Comparison of ENCODE assay signal across 9 mouse cellular contexts in the genomic region with DNA sequence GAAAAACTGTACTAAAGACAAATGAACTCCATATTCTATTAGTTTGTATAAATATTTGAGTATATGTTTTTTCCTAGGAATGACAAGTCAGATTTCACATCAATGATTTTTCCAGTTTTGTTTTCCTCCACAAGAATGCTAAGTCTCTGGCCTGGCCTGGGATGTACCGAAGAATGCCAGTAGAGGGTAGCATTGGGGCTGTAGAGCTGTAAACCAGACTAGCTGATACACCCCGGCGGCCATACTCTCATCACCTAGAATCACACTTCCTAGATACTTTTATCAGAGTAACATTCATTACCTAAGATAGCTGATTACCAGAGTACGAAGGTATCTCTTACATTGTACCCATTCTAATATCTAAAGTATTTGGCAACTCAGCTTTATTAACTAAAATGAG.
DNase-seq lines count a peak whose midpoint lies in the region; ATAC-seq and TF ChIP-seq lines count a peak whose summit lies in the region.
"Had no signal": no experiment of that assay in that cellular context is flagged by ENCODE, and none has a peak within 500 bp of the region (broad histone marks: within the 10 kb centered on the region; RNA-seq: fewer than 3 reads in every experiment).

No protein-coding gene starts in this region.

- no peak overlapping the region for H3K4me2 ChIP-seq in embryonic facial prominence, embryonic 14.5 days (ENCODE audit: low read depth, low read length)
- H3K4me2 ChIP-seq: limb, embryonic 13.5 days had no signal

- 18% methylated on average over 4 of the region's 4 CpGs for WGBS in embryonic facial prominence, embryonic 14.5 days

- no peaks in the 10 kb centered on the region for H3K9me3 ChIP-seq in G1E (replicated peaks)
- no peaks in the 10 kb centered on the region for H3K9me3 ChIP-seq in embryonic facial prominence, embryonic 14.5 days (ENCODE audit: control insufficient read depth, low read length)
- H3K9me3 ChIP-seq: limb, embryonic 13.5 days had no signal

- no peak overlapping the region for H3K27ac ChIP-seq in embryonic facial prominence, embryonic 14.5 days (replicated peaks; ENCODE audit: low read depth, low read length)
- H3K27ac ChIP-seq: limb, embryonic 13.5 days had no signal

- H3K9ac ChIP-seq in embryonic facial prominence, embryonic 14.5 days (ENCODE audit: low read depth, low read length): no peak overlapping the region
- H3K9ac ChIP-seq: limb, embryonic 13.5 days had no signal

- no peak overlapping the region for H3K4me3 ChIP-seq in G1E (ENCODE audit: low read depth, low read length)
- no peak overlapping the region for H3K4me3 ChIP-seq in embryonic facial prominence, embryonic 14.5 days (ENCODE audit: low read depth, low read length)
- H3K4me3 ChIP-seq: limb, embryonic 13.5 days had no signal

- H3K27me3 ChIP-seq in G1E (ENCODE audit: insufficient read depth, low read length): peaks cover 2% of the 10 kb centered on the region; the same call in 1 of the 2 replicates
- no peaks in the 10 kb centered on the region for H3K27me3 ChIP-seq in embryonic facial prominence, embryonic 14.5 days (replicated peaks; ENCODE audit: control insufficient read depth, insufficient read depth, low read length)
- H3K27me3 ChIP-seq: limb, embryonic 13.5 days had no signal

- TF ChIP-seq CTCF in G1E (IDR thresholded peaks at IDR 0.05; ENCODE audit: low read depth, low read length): 0 out of 2 replicates have a peak, but pooled peaks have one; percentile 10

- H3K4me1 ChIP-seq in G1E (ENCODE audit: insufficient read depth, low read depth, low read length): no peaks in the 10 kb centered on the region; the same call in 1 of the 2 replicates
- H3K4me1 ChIP-seq in embryonic facial prominence, embryonic 14.5 days (ENCODE audit: control insufficient read depth, insufficient read depth, low read length): no peaks in the 10 kb centered on the region
- H3K4me1 ChIP-seq: limb, embryonic 13.5 days had no signal

- intact Hi-C loops in heart, postnatal 10 days (cut with DNase I): loop anchor here (1.0 to 10.0 kb wide), 2 partner anchors 289 to 375 kb away; no protein-coding TSS in a partner anchor

- peak; percentile 76 for ATAC-seq in G1E (ENCODE audit: extremely low read depth, insufficient number of reproducible peaks, low FRiP score, poor library complexity, severe bottlenecking)
- peak; percentile 78; the same call in 1 of the 2 replicates for ATAC-seq in embryonic facial prominence, embryonic 14.5 days (ENCODE audit: low read depth)

- peak; percentile 14 for DNase-seq in G1E (ENCODE audit: low spot score)
- peak; percentile 69 for DNase-seq in adrenal gland, postnatal 36 days
- peak; percentile 77 for DNase-seq in embryonic facial prominence, embryonic 14.5 days (ENCODE audit: low spot score)
- peak; percentile 49 to 69 for DNase-seq in heart, postnatal 10 days
- peak; percentile 66 for DNase-seq in kidney, postnatal 14 days
- peak; percentile 39 to 46 for DNase-seq in lung, adult 18-20 months
- DNase-seq in ovary, postnatal 14 days (ENCODE audit: low spot score): peak; percentile 47
- DNase-seq in urinary bladder, postnatal 4 days (ENCODE audit: low spot score in 2 of 2): peak; percentile 19 to 60

- H3K36me3 ChIP-seq in G1E (replicated peaks): no peaks in the 10 kb centered on the region
- H3K36me3 ChIP-seq in embryonic facial prominence, embryonic 14.5 days (ENCODE audit: control insufficient read depth, insufficient read depth, low read length): no peaks in the 10 kb centered on the region
- H3K36me3 ChIP-seq: limb, embryonic 13.5 days had no signal

Comparison
In these comparisons a context has a peak if more than half of its experiments do, and no peak if none do; other contexts are left out.
1. DNase-seq: peak in every context shown above with its lines; median percentile 77 in embryonic facial prominence, embryonic 14.5 days; 69 in adrenal gland, postnatal 36 days; 66 in kidney, postnatal 14 days; 59 in heart, postnatal 10 days; 47 in ovary, postnatal 14 days; 42 in lung, adult 18-20 months; 40 in urinary bladder, postnatal 4 days; 14 in G1E.